Mouse (Mus musculus) C2C12 (cell line): ENCODE data around the gene Ifrd1.

Experiments
- CEBPB ChIP-seq: IDR thresholded peaks from one replicate; pipeline ENCODE4 v1.6.1; 2011; ENCODE audit warnings: low read depth, mild to moderate bottlenecking, control low read depth, moderate library complexity
- CTCF ChIP-seq: IDR thresholded peaks from one replicate; pipeline ENCODE4 v1.5.1; 2011; ENCODE audit not compliant: control insufficient read depth, insufficient read depth, insufficient read length
- MAX ChIP-seq: IDR thresholded peaks from one replicate; pipeline ENCODE4 v1.6.1; 2011; ENCODE audit warnings: mild to moderate bottlenecking, control low read depth
- MYOD1 ChIP-seq: IDR thresholded peaks from one replicate; pipeline ENCODE4 v1.6.1; 2011; ENCODE audit warnings: low read depth; ENCODE audit not compliant: control insufficient read depth, insufficient read length
- MYOG ChIP-seq: IDR thresholded peaks from one replicate; pipeline ENCODE4 v1.6.1; 2011; ENCODE audit not compliant: control insufficient read depth, insufficient read length; ENCODE audit errors: extremely low read depth
- USF1 ChIP-seq: IDR thresholded peaks from one replicate; pipeline ENCODE4 v1.6.1; 2011; ENCODE audit warnings: low read depth, mild to moderate bottlenecking, control low read depth, moderate library complexity

DNA sequence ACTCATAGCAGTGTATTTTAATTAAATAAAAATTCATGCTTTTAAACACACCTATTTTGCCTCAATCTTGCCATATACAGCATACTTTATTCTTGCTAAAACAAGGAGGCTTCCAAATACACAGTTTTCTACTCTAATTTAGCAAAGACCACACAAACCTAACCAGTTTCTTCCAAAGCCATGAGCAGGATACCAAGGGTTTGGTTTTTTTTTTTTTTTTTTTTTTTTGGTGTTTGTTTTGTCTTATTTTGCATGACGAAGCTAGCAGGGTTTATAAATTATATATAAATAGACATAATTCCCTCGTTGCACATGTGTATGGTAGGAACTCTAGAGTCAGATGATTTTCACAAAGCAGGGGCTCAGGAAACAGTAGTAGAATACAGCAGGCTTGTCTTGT, 72.1 kb downstream of the Ifrd1 start:
- TF ChIP-seq CEBPB (no peak), CTCF (no peak), MYOG (no peak), MAX (no peak), USF1 (no peak), MYOD1 (no peak)
